Mouse (Mus musculus) retina, embryonic 14.5 days (tissue): Measurements from ENCODE around the gene Usp36.

Experiments used
- DNase-seq: peaks from one replicate; pipeline ENCODE4 v3.0.0-alpha.2; 2015; ENCODE audit warnings: low spot score

The Usp36 gene

GRCm38 (mm10) chr11:118222351-118222885 is 67.6 kb downstream of the Usp36 start:
- DNase-seq, result no peak

- DNase-seq, result peak; percentile 79
Observed at GRCm38 (mm10) chr11:118220561-118221262, 69.3 kb downstream of the Usp36 start.

GRCm38 (mm10) chr11:118219066-118219465 is 71.0 kb downstream of the Usp36 start:
- no peak for DNase-seq

- no peak for DNase-seq
Observed at GRCm38 (mm10) chr11:118216468-118216867, 73.6 kb downstream of the Usp36 start.

DNA sequence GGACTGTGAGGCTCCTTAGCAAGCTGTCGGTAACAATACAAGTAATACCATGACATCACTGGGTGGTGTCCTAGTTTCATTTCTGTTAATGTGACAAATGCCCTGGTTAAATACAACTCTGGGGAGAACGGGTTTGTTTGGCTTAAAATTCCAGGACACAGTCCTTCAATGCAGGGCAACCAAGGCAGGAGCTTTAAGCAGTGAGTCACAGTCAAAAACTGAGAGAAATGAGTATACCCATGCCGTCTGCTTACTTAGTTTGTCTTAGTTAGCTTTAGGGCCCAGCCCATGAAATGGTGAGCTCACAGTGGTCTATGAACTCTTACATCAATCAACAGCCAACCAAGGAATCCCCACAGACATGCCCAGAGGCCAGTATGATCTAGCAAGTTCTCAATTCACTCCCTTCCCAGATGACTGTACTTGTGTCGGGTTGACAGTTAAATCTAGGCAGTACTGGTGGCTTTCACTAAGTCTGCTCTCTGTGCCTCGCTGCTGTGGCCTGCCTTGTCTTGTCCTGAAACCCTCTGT is 74.1 kb downstream of the Usp36 start:
- DNase-seq, result no peak

DNA sequence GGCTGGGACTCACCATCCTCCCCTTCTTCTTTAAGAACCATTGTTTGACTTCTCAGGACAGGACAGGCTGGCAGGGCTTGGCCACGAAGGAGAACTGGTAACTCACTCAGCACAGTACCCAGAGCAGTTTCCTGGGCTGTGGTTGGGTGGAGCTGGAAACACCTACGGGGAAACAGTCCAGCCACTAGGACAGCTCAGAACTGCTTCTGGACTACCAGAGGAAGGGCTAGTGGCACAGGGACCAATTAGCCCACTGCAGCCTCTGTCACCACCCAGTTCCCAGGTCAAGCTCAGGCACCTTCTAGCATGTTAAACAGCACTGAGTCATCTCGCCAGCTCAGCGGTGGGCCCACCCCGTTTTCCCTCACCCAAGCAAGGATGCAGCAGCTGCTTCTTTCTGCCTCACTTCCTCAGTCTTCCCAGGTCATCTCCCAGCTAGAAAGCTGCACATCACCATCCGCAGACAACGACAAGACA is 77.4 kb downstream of the Usp36 start:
- DNase-seq, result no peak

GRCm38 (mm10) chr11:118211749-118212635 is 78.1 kb downstream of the Usp36 start:
- DNase-seq, result no peak

DNA sequence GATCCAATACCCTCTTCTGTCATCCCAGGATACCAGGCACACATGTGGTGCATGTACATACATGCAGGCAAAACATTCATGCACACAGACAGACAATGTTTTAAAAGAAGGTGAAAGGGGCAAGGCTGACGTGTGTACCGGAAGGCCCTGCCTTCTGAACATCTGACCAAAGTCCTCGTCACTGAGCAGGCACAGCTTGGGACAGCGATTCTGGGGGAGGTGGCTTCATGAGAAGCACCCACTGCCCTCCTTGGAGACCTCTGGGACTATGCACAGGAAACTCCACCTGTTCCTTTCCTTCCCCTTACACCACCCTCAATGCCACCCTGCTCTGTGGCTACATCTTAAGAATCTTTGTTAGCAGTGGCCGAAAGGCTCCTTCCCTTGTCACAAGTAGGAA is 79.1 kb downstream of the Usp36 start:
- no peak for DNase-seq

DNA sequence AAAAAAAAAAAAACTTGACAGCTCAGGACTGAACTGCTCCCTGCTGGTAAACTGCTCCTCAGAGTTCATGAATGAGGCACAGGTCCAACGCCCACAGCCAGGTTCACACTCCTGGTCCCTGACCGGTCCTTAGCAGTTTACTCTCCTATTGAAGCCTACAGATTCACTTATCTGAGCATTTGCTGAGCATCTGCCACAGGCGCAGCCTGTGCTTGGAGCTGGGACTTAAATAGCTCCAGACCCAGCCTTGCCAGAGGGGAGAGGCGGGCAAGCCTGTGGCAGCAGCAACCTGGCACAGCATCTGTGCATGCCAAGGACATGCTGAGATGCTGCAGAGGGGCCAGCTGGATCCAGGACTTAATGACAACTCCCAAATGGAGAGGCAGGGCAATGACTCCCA is 79.9 kb downstream of the Usp36 start:
- no peak for DNase-seq
